Mouse (Mus musculus) hindbrain, postnatal 0 days (tissue): ENCODE results near the gene Ccdc186. TPM values are rescaled to one million over a fixed set of nuclear protein-coding genes. Genes with fewer than 3 reads are reported as not detected.

Experiments used
- ATAC-seq: fragments of 200-750 bp; cut with Nextera tagmentation; 2 replicates; pipeline ENCODE4 v1.8.0; 2017; ENCODE audit warnings: mild to moderate bottlenecking, moderate TSS enrichment, moderate library complexity
- DNase-seq: peaks from one replicate; pipeline ENCODE4 v3.0.0-alpha.2; 2015; ENCODE audit warnings: low spot score
- H3K27ac ChIP-seq: fragments of 300-500 bp; sonication (generic); 2 replicates; pipeline ENCODE4 v1.5.1; 2014; ENCODE audit warnings: mild to moderate bottlenecking
- H3K27me3 ChIP-seq: fragments of 300-500 bp; sonication (generic); 2 replicates; pipeline ENCODE4 v1.6.1; 2014; ENCODE audit warnings: low read length, mixed read lengths; ENCODE audit not compliant: insufficient read depth
- H3K36me3 ChIP-seq: fragments of 300-500 bp; sonication (generic); 2 replicates; pipeline ENCODE4 v1.6.1; 2014; ENCODE audit warnings: low read length, mixed read lengths; ENCODE audit not compliant: insufficient read depth
- H3K4me1 ChIP-seq: fragments of 300-500 bp; sonication (generic); 2 replicates; pipeline ENCODE4 v1.6.1; 2014; ENCODE audit warnings: antibody characterized with exemption, low read length, mixed read lengths; ENCODE audit not compliant: insufficient read depth
- H3K4me2 ChIP-seq: fragments of 300-500 bp; sonication (generic); 2 replicates; pipeline ENCODE4 v1.6.1; 2014; ENCODE audit warnings: low read depth, mild to moderate bottlenecking, low read length, moderate library complexity, mixed read lengths
- H3K4me3 ChIP-seq: fragments of 300-500 bp; sonication (generic); 2 replicates; pipeline ENCODE4 v1.5.1; 2014; ENCODE audit warnings: low read length
- H3K9ac ChIP-seq: fragments of 300-500 bp; sonication (generic); replicated peaks from 2 replicates; pipeline ENCODE4 v1.6.1; 2014; ENCODE audit warnings: mild to moderate bottlenecking, low read length, moderate library complexity, mixed read lengths
- H3K9me3 ChIP-seq: fragments of 300-500 bp; sonication (generic); 2 replicates; pipeline ENCODE4 v1.6.1; 2016; ENCODE audit warnings: low read length, mixed read lengths
- CTCF ChIP-seq: IDR thresholded peaks from 2 replicates; pipeline ENCODE4 v1.5.1; 2016; ENCODE audit warnings: antibody characterized with exemption, control low read depth, low read depth
- WGBS: fragments of 180-500 bp; shearing (Covaris S2); extraction: QIAGEN DNeasy Blood & Tissue Kit; methylation state at CpG from one replicate; pipeline ENCODE4 v1.1.7; 2014; 5-methylcytosine and 5-hydroxymethylcytosine counted together
- polyA plus RNA-seq: library from polyadenylated mRNA; unstranded; fragments of >200 nt; fragmentation: Nextera tagmentation; extraction: Ambion mirVana; gene quantifications from 2 replicates; pipeline ENCODE4 v1.2.1, GENCODE M21; 2015
- total RNA-seq: library from RNA; depleted of rRNA; stranded (reverse); fragments of >200 nt; gene quantifications from 2 replicates; pipeline ENCODE4 v1.2.3, GENCODE M21; 2014

The Ccdc186 gene
- total and polyA plus RNA-seq, 2 experiments from 2014 or later: 12.4 to 22.7 TPM

- H3K9ac ChIP-seq: no peak overlapping the region
- H3K27me3 ChIP-seq: no peaks in the 10 kb centered on the region; the same call in 1 of the 2 replicates
- H3K4me2 ChIP-seq: no peak overlapping the region
- H3K36me3 ChIP-seq: no peaks in the 10 kb centered on the region
- ATAC-seq (no peak), DNase-seq (no peak)
- H3K4me1 ChIP-seq: peaks cover 7% of the 10 kb centered on the region; the same call in 1 of the 2 replicates
- no peak for TF ChIP-seq CTCF
- 36% methylated on average over 10 of the region's 10 CpGs for WGBS
- no peak overlapping the region for H3K4me3 ChIP-seq
- H3K9me3 ChIP-seq: no peaks in the 10 kb centered on the region
- no peak overlapping the region for H3K27ac ChIP-seq
Measured at GRCm38 (mm10) chr19:56773393-56773971, 48.5 kb downstream of the Ccdc186 start.

GRCm38 (mm10) chr19:56772158-56772557 is 49.8 kb downstream of the Ccdc186 start:
- H3K9ac ChIP-seq: no peak overlapping the region
- DNase-seq (no peak), ATAC-seq (no peak)
- H3K9me3 ChIP-seq: no peaks in the 10 kb centered on the region
- peaks cover 7% of the 10 kb centered on the region; the same call in 1 of the 2 replicates for H3K4me1 ChIP-seq
- H3K27ac ChIP-seq: no peak overlapping the region
- H3K4me2 ChIP-seq: no peak overlapping the region
- no peak overlapping the region for H3K4me3 ChIP-seq
- TF ChIP-seq CTCF: no peak
- WGBS: 77% methylated on average over 7 of the region's 7 CpGs
- no peaks in the 10 kb centered on the region for H3K36me3 ChIP-seq
- H3K27me3 ChIP-seq: no peaks in the 10 kb centered on the region

GRCm38 (mm10) chr19:56769024-56769423 is 53.0 kb downstream of the Ccdc186 start:
- no peaks in the 10 kb centered on the region for H3K9me3 ChIP-seq
- no peak for TF ChIP-seq CTCF
- no peak overlapping the region for H3K4me3 ChIP-seq
- no peaks in the 10 kb centered on the region for H3K36me3 ChIP-seq
- no peak overlapping the region for H3K27ac ChIP-seq
- H3K27me3 ChIP-seq: no peaks in the 10 kb centered on the region
- H3K4me1 ChIP-seq: no peaks in the 10 kb centered on the region
- ATAC-seq: no peak
- no peak overlapping the region for H3K9ac ChIP-seq
- no peak overlapping the region for H3K4me2 ChIP-seq
- 93% methylated on average over 9 of the region's 9 CpGs for WGBS
- DNase-seq: no peak

DNA sequence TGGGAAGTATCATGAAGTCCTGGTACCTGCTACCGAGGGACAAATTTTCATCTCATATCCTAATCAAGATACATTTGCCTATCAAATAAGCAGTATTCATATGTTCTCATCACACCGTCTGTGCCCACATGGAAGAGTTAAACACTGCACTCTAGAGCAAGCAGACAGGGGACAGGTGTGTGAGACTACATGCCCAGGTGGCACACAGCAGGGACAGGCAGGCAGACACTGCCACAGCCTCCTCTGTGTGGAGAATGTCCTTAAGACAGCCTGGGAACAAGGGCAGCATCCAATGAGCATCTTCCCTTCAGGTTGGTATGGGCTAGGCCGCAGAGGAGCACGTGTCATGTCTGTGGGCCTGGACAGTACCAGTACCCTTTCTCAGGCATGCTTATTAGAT is 59.3 kb downstream of the Ccdc186 start:
- H3K27me3 ChIP-seq: no peaks in the 10 kb centered on the region
- no peak for DNase-seq
- no peak for TF ChIP-seq CTCF
- H3K4me3 ChIP-seq: no peak overlapping the region
- no peak overlapping the region for H3K9ac ChIP-seq
- H3K4me1 ChIP-seq: no peaks in the 10 kb centered on the region
- H3K9me3 ChIP-seq: no peaks in the 10 kb centered on the region
- no peak overlapping the region for H3K4me2 ChIP-seq
- WGBS: 80% methylated on average over 4 of the region's 4 CpGs
- no peak overlapping the region for H3K27ac ChIP-seq
- no peak for ATAC-seq
- no peaks in the 10 kb centered on the region for H3K36me3 ChIP-seq

DNA sequence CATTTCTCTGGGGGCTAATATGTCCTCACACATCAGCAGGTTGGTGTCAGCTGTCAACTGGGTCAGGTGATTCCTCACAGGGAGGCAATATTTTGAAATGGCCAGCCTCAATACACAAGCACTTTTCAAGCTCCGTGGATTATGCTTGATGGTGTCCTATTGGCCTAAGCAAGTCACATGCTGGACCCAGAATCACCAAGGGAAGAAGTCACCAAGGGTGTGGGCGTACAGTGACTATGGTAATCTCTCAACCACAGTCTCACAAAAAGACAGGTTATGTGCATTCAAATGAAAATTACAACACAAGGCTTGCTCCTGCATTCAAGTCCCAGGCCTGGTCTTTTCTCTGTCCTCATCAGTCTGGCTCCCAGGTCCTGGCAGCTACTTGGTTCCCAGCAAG is 60.3 kb downstream of the Ccdc186 start:
- no peaks in the 10 kb centered on the region for H3K36me3 ChIP-seq
- no peak overlapping the region for H3K27ac ChIP-seq
- no peaks in the 10 kb centered on the region for H3K27me3 ChIP-seq
- H3K4me3 ChIP-seq: no peak overlapping the region
- TF ChIP-seq CTCF: no peak
- no peak overlapping the region for H3K9ac ChIP-seq
- H3K9me3 ChIP-seq: no peaks in the 10 kb centered on the region
- DNase-seq (no peak), ATAC-seq (no peak)
- H3K4me1 ChIP-seq: no peaks in the 10 kb centered on the region
- WGBS: 82% methylated on average over 2 of the region's 2 CpGs
- no peak overlapping the region for H3K4me2 ChIP-seq

DNA sequence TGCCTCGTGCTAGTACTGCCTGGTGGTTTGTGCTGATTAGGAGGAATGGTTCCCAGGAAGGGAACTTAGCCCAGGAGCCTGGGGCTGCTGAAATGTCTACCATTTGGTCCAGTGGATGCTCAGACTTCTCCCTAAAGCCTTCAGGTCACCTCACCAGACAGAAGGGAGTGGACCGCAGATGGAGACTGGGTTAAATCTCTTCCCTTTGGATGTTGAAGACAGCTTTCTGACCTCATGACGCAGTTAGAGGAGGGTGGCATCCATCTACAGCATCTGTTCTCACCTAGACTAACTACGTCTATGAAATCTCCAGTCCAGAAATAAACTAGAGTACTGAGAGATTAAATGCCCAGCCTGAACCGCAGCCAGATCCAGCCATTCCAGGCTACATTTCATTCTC is 60.9 kb downstream of the Ccdc186 start:
- H3K9me3 ChIP-seq: no peaks in the 10 kb centered on the region

GRCm38 (mm10) chr19:56760306-56760940 is 61.6 kb downstream of the Ccdc186 start:
- TF ChIP-seq CTCF: no peak
- no peak for ATAC-seq
- Histone ChIP-seq H3K4me1 (no peaks in the 10 kb centered on the region), H3K4me3 (no peak overlapping the region), H3K36me3 (no peaks in the 10 kb centered on the region), H3K9me3 (no peaks in the 10 kb centered on the region), H3K27ac (no peak overlapping the region), H3K27me3 (no peaks in the 10 kb centered on the region), H3K9ac (no peak overlapping the region), H3K4me2 (no peak overlapping the region)
- no peak for DNase-seq
- WGBS: 82% methylated on average over 8 of the region's 8 CpGs

More for the DNA sequence above, 60.9 kb downstream of the Ccdc186 start:
- ATAC-seq (no peak), DNase-seq (no peak)
- H3K4me3 ChIP-seq: no peak overlapping the region
- H3K4me1 ChIP-seq: no peaks in the 10 kb centered on the region
- no peak overlapping the region for H3K27ac ChIP-seq
- TF ChIP-seq CTCF: no peak
- H3K4me2 ChIP-seq: no peak overlapping the region
- no peak overlapping the region for H3K9ac ChIP-seq
- no peaks in the 10 kb centered on the region for H3K27me3 ChIP-seq
- H3K36me3 ChIP-seq: no peaks in the 10 kb centered on the region
- 88% methylated on average over 5 of the region's 5 CpGs for WGBS
